Mouse (Mus musculus): ENCODE measurements at regions not wholly inside any gene's neighbourhood (a gene's known extent, or its start where the extent isn't known, plus 50 kb on each side); places are given as distances from the start of the nearest gene placed in this dataset.

GRCm38 (mm10) chr12:8424515-8424914 lies 75.3 kb downstream of the Rhob start:
- TF ChIP-seq CTCF (IDR thresholded peaks at IDR 0.05) (no peak), EP300 (IDR thresholded peaks at IDR 0.05) (no peak)

Data from lung, postnatal 0 days (tissue).